Mouse (Mus musculus) liver, postnatal 0 days (tissue): ENCODE data around the gene Olfr584. TPM values are rescaled to one million over a fixed set of nuclear protein-coding genes. Genes with fewer than 3 reads are reported as not detected.

Experiments used
- ATAC-seq: fragments of 200-750 bp; cut with Nextera tagmentation; 2 replicates; pipeline ENCODE4 v1.8.0; 2017; ENCODE audit warnings: mild to moderate bottlenecking, moderate library complexity
- DNase-seq: peaks from one replicate; pipeline ENCODE4 v3.0.0-alpha.2; 2016
- H3K27ac ChIP-seq: fragments of 300-500 bp; sonication (generic); 2 replicates; pipeline ENCODE4 v1.5.1; 2014; ENCODE audit warnings: antibody characterized with exemption, moderate library complexity, mild to moderate bottlenecking, low read depth
- H3K27me3 ChIP-seq: fragments of 300-500 bp; sonication (generic); 2 replicates; pipeline ENCODE4 v1.6.1; 2014; ENCODE audit warnings: low read length, control low read depth, mixed read lengths; ENCODE audit not compliant: insufficient read depth
- H3K36me3 ChIP-seq: fragments of 300-500 bp; sonication (generic); replicated peaks from 2 replicates; pipeline ENCODE4 v1.6.1; 2014; ENCODE audit warnings: mild to moderate bottlenecking, control low read depth, low read length, moderate library complexity, mixed read lengths; ENCODE audit not compliant: insufficient read depth
- H3K4me1 ChIP-seq: fragments of 300-500 bp; sonication (generic); 2 replicates; pipeline ENCODE4 v1.6.1; 2014; ENCODE audit warnings: antibody characterized with exemption, mild to moderate bottlenecking, control low read depth; ENCODE audit not compliant: insufficient read depth
- H3K4me2 ChIP-seq: fragments of 300-500 bp; sonication (generic); 2 replicates; pipeline ENCODE4 v1.6.1; 2014; ENCODE audit warnings: low read depth, mild to moderate bottlenecking, low read length, moderate library complexity, mixed read lengths
- H3K4me3 ChIP-seq: fragments of 300-500 bp; sonication (generic); 2 replicates; pipeline ENCODE4 v1.5.1; 2014; ENCODE audit warnings: low read depth, low read length
- H3K9ac ChIP-seq: fragments of 300-500 bp; sonication (generic); replicated peaks from 2 replicates; pipeline ENCODE4 v1.6.1; 2014; ENCODE audit warnings: mild to moderate bottlenecking, moderate library complexity
- H3K9me3 ChIP-seq: fragments of 300-500 bp; sonication (generic); 2 replicates; pipeline ENCODE4 v1.6.1; 2016; ENCODE audit warnings: mild to moderate bottlenecking, control low read depth, low read length, mixed read lengths
- CTCF ChIP-seq: sonication (generic); IDR thresholded peaks from 2 replicates; pipeline ENCODE4 v1.5.1; 2016; ENCODE audit warnings: antibody characterized with exemption, low read depth
- EP300 ChIP-seq: IDR thresholded peaks from 2 replicates; pipeline ENCODE4 v1.6.1; 2016; ENCODE audit warnings: antibody characterized with exemption, low read depth, mild to moderate bottlenecking
- WGBS: fragments of 180-500 bp; shearing (Covaris S2); extraction: QIAGEN DNeasy Blood & Tissue Kit; methylation state at CpG from one replicate; pipeline ENCODE4 v1.1.7; 2014; ENCODE audit not compliant: insufficient replicate concordance; 5-methylcytosine and 5-hydroxymethylcytosine counted together
- polyA plus RNA-seq: library from polyadenylated mRNA; unstranded; fragments of >200 nt; fragmentation: Nextera tagmentation; extraction: Ambion mirVana; gene quantifications from 2 replicates; pipeline ENCODE4 v1.2.1, GENCODE M21; 2015

Olfr584 gene
- not detected in 2 replicates for polyA plus RNA-seq

DNA sequence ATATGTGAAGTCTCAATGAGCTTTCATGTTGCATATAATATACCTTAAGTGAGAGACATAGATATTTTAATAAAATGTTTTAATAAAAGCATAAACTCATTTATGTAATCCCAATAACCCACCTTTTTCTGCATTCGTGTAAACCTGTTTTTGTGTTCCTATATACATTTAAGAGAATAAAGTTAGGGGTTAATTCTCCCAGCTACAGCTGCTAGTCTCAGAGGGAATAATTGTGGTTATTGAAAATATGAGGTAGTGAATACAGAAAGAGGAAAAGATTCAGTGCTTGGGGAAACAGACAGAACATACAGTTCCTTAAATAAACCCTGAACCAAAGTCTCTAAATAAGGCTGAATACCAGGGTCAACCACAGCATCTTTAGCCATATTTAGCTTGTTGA lies at the start of gene Olfr584:
Gene Olfr584 (plus strand): TSS at position 301 of the 400 bp plus-strand sequence.
- no peak for DNase-seq

DNA sequence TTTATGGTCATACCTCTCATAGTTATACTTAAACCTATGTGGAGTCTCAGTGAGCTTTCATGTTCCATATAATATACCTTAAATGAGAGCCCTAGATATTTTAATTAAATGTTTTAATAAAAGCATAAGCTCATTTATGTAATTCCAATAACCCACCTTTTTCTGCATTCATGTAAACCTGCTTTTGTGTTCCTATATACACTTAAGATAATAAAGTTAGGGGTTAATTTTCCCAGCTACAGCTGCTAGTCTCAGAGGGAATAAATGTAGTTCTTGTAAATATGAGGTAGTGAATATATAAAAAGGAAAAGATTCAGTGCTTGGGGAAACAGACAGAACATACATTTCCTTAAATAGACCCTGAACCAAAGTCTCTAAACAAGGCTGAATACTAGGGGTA lies 44.0 kb upstream of the Olfr584 start, which contains the start of gene Olfr582:
Gene Olfr582 (plus strand): TSS at position 301 of the 400 bp plus-strand sequence.
- H3K4me2 ChIP-seq = no peak within 1 kb of the TSS
- no peaks in the 10 kb centered on the region for H3K36me3 ChIP-seq
- no peak within 1 kb of the TSS for H3K4me3 ChIP-seq
- no peaks in the 10 kb centered on the region for H3K9me3 ChIP-seq
- no peak for TF ChIP-seq CTCF
- no peak for TF ChIP-seq EP300
- no peak for DNase-seq
- H3K27me3 ChIP-seq = no peaks in the 10 kb centered on the region
- H3K9ac ChIP-seq = no peak within 1 kb of the TSS
- H3K27ac ChIP-seq = no peak within 1 kb of the TSS
- no peaks in the 10 kb centered on the region for H3K4me1 ChIP-seq
- no peak for ATAC-seq

More for the DNA sequence above, at the start of gene Olfr584:
- H3K27ac ChIP-seq = no peak within 1 kb of the TSS
- H3K4me1 ChIP-seq = no peaks in the 10 kb centered on the region
- TF ChIP-seq EP300 = no peak
- no peak for TF ChIP-seq CTCF
- no peaks in the 10 kb centered on the region for H3K27me3 ChIP-seq
- H3K9me3 ChIP-seq = no peaks in the 10 kb centered on the region
- WGBS = 65% methylated on average over 1 of the region's 1 CpGs
- H3K4me2 ChIP-seq = no peak within 1 kb of the TSS
- H3K9ac ChIP-seq = no peak within 1 kb of the TSS
- no peak within 1 kb of the TSS for H3K4me3 ChIP-seq
- no peaks in the 10 kb centered on the region for H3K36me3 ChIP-seq
- ATAC-seq = no peak

DNA sequence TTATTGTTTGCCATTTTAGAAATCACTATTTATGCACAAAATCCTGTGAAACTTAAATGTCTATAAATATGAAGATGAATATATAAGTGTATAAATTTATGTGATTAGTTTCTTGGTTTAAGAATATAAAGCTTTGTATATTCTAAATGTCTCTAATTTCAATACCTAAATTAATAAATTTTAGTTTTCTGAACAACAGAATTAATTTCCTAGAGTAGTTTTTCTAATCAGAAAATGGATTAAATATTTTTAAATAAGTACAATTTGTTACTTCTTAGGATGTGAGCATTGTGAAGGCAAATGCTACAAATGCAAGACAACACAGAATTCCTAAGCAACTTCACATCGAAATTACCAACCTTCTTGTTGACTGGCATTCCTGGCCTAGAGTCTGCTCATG lies 30.7 kb upstream of the Olfr584 start, which contains the start of gene Olfr583:
Gene Olfr583 (plus strand): TSS at position 301 of the 400 bp plus-strand sequence.
- no peaks in the 10 kb centered on the region for H3K4me1 ChIP-seq
- H3K9me3 ChIP-seq = no peaks in the 10 kb centered on the region
- TF ChIP-seq EP300 = no peak
- no peak for TF ChIP-seq CTCF
- H3K27me3 ChIP-seq = no peaks in the 10 kb centered on the region
- H3K4me3 ChIP-seq = no peak within 1 kb of the TSS
- DNase-seq (no peak), ATAC-seq (no peak)
- no peak within 1 kb of the TSS for H3K27ac ChIP-seq
- 66% methylated on average over 1 of the region's 1 CpGs for WGBS
- H3K4me2 ChIP-seq = no peak within 1 kb of the TSS
- H3K9ac ChIP-seq = no peak within 1 kb of the TSS
- no peaks in the 10 kb centered on the region for H3K36me3 ChIP-seq

DNA sequence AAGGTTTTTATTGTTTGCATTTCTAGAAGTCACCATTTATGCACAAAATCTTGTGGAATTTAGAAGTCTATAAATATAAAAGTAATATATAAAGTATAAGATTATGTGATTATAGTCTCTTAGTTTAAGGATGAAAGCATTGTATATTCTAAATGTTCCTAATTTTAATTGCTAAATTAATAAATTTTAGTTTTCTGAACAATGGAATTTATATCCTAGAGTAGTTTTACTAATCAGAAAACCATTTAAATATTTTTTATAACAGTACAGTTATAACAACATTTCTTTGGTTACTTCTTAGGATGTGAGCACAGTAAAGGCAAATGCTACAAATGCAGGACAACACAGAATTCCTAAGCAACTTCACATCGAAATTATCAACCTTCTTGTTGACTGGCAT lies 15.7 kb downstream of the Olfr584 start, which contains the start of gene Olfr585:
Gene Olfr585 (plus strand): TSS at position 301 of the 400 bp plus-strand sequence.
- WGBS = 74% methylated on average over 1 of the region's 1 CpGs
- no peak for TF ChIP-seq EP300
- no peak for TF ChIP-seq CTCF
- ATAC-seq = no peak

DNA sequence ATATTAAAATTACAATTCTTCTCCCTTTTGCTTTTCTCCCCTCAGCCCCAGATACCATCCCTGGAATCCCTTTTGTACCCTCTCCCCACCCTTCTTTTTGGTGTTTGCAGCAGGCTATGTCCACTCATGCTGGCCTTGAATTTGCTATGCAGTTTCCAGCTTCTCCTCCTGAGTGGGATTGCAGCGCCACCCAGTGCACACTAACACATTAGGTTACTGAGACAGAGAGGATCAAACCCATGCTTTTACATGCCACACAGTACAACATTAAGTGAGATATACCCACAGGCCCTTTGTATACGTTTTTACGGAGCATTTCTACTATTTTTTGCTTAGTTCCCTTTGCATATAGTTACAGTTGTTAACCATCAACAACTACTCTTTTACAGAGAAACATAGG lies 37.7 kb downstream of the Olfr584 start:
- Histone ChIP-seq H3K4me3 (no peak overlapping the region), H3K9ac (no peak overlapping the region), H3K27ac (no peak overlapping the region), H3K27me3 (no peaks in the 10 kb centered on the region), H3K4me1 (no peaks in the 10 kb centered on the region), H3K36me3 (no peaks in the 10 kb centered on the region), H3K9me3 (no peaks in the 10 kb centered on the region), H3K4me2 (no peak overlapping the region)
- 46% methylated on average over 3 of the region's 3 CpGs for WGBS
- DNase-seq (no peak), ATAC-seq (no peak)
- TF ChIP-seq CTCF (peak; percentile 41), EP300 (no peak)

More for the DNA sequence above, 15.7 kb downstream of the Olfr584 start, which contains the start of gene Olfr585:
- Histone ChIP-seq H3K9ac (no peak within 1 kb of the TSS), H3K4me3 (no peak within 1 kb of the TSS), H3K27me3 (no peaks in the 10 kb centered on the region), H3K4me2 (no peak within 1 kb of the TSS), H3K27ac (no peak within 1 kb of the TSS), H3K4me1 (no peaks in the 10 kb centered on the region), H3K36me3 (no peaks in the 10 kb centered on the region), H3K9me3 (no peaks in the 10 kb centered on the region)
- DNase-seq = no peak

DNA sequence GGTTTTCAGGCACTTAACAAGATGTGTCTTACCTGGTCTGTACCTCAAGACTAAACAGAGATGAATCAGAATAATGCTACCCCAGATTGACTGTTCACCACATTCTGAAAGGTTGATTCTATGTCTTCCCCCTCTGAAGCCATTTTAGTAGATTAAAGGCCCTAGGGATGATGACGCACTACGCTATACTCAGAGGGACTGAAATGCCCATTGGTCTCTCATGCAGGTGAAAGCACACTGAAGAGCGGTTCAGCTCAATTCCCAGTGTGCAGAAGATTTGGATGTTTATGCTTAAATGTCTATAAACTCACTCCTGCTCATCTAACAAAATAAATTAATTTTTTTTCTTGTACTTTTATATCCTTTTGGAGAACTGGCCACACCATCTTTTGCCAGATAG lies 43.9 kb downstream of the Olfr584 start, which contains the start of gene Olfr586:
Gene Olfr586 (minus strand): TSS at position 101 of the 400 bp plus-strand sequence.
- H3K9ac ChIP-seq = no peak within 1 kb of the TSS
- TF ChIP-seq EP300 (no peak), CTCF (no peak)
- 84% methylated on average over 3 of the region's 3 CpGs for WGBS
- no peaks in the 10 kb centered on the region for H3K36me3 ChIP-seq
- H3K9me3 ChIP-seq = no peaks in the 10 kb centered on the region
- H3K27ac ChIP-seq = no peak within 1 kb of the TSS
- no peaks in the 10 kb centered on the region for H3K27me3 ChIP-seq
- no peak for ATAC-seq
- no peaks in the 10 kb centered on the region for H3K4me1 ChIP-seq
- no peak for DNase-seq
- no peak within 1 kb of the TSS for H3K4me3 ChIP-seq
- H3K4me2 ChIP-seq = no peak within 1 kb of the TSS

Other genes starting within 250 kb of the Olfr584 start
- gene Olfr566, start 223.1 kb upstream of the Olfr584 start, polyA plus RNA-seq = not detected in 2 replicates
- not detected in 2 replicates for gene Olfr568, start 204.8 kb upstream of the Olfr584 start, polyA plus RNA-seq
- gene Olfr569, start 191.0 kb upstream of the Olfr584 start, polyA plus RNA-seq = not detected in 2 replicates
- not detected in 2 replicates for gene Olfr570, start 187.3 kb upstream of the Olfr584 start, polyA plus RNA-seq
- gene Olfr571, start 164.3 kb upstream of the Olfr584 start, polyA plus RNA-seq = not detected in 2 replicates
- gene Olfr572, start 157.5 kb upstream of the Olfr584 start, polyA plus RNA-seq = not detected in 2 replicates
- gene Olfr573-ps1, start 139.3 kb upstream of the Olfr584 start, polyA plus RNA-seq = not detected in 2 replicates
- not detected in 2 replicates for gene Olfr574, start 133.4 kb upstream of the Olfr584 start, polyA plus RNA-seq
- not detected in 2 replicates for gene Olfr575, start 123.1 kb upstream of the Olfr584 start, polyA plus RNA-seq
- not detected in 2 replicates for gene Olfr576, start 119.2 kb upstream of the Olfr584 start, polyA plus RNA-seq
- not detected in 2 replicates for gene Olfr577, start 105.9 kb upstream of the Olfr584 start, polyA plus RNA-seq
- not detected in 2 replicates for gene Olfr578, start 92.6 kb upstream of the Olfr584 start, polyA plus RNA-seq
- not detected in 2 replicates for gene Olfr582, start 43.9 kb upstream of the Olfr584 start, polyA plus RNA-seq
- not detected in 2 replicates for gene Olfr583, start 30.6 kb upstream of the Olfr584 start, polyA plus RNA-seq
- gene Olfr585, start 15.8 kb downstream of the Olfr584 start, polyA plus RNA-seq = not detected in 2 replicates
- not detected in 2 replicates for gene Olfr586, start 43.8 kb downstream of the Olfr584 start, polyA plus RNA-seq
- not detected in 2 replicates for gene Olfr588-ps1, start 59.0 kb downstream of the Olfr584 start, polyA plus RNA-seq
- gene Olfr589, start 74.5 kb downstream of the Olfr584 start, polyA plus RNA-seq = not detected in 2 replicates
- gene Olfr591, start 96.5 kb downstream of the Olfr584 start, polyA plus RNA-seq = not detected in 2 replicates
- gene Olfr592, start 102.9 kb downstream of the Olfr584 start, polyA plus RNA-seq = not detected in 2 replicates
- gene Olfr593, start 130.0 kb downstream of the Olfr584 start, polyA plus RNA-seq = not detected in 2 replicates
- gene Olfr594, start 135.1 kb downstream of the Olfr584 start, polyA plus RNA-seq = not detected in 2 replicates
- gene Usp17ld, start 170.6 kb downstream of the Olfr584 start, polyA plus RNA-seq = not detected in 2 replicates
- not detected in 2 replicates for gene Olfr596, start 223.8 kb downstream of the Olfr584 start, polyA plus RNA-seq
- not detected in 2 replicates for gene Olfr597, start 234.4 kb downstream of the Olfr584 start, polyA plus RNA-seq
- gene Olfr598, start 241.7 kb downstream of the Olfr584 start, polyA plus RNA-seq = not detected in 2 replicates